Mouse (Mus musculus) liver, embryonic 14.5 days (tissue): ENCODE measurements around the gene Rcor1. TPM values are rescaled to one million over a fixed set of nuclear protein-coding genes. Genes with fewer than 3 reads are reported as not detected.

Source experiments
- ATAC-seq: fragments of 200-750 bp; cut with Nextera tagmentation; 2 replicates; pipeline ENCODE4 v1.8.0; 2017; ENCODE audit warnings: moderate number of reproducible peaks, mild to moderate bottlenecking, moderate library complexity; ENCODE audit not compliant: insufficient read depth
- DNase-seq, 3 experiments: peaks; one replicate each; pipeline ENCODE4 v3.0.0-alpha.2; 2012 to 2013; ENCODE audit warnings: low read depth in 3 of 3, low spot score in 3 of 3
- H3K27ac ChIP-seq: fragments of 300-500 bp; sonication (generic); 2 replicates; pipeline ENCODE4 v1.5.1; 2014; ENCODE audit warnings: moderate library complexity, mild to moderate bottlenecking, control low read depth, inconsistent platforms
- H3K27me3 ChIP-seq: fragments of 300-500 bp; sonication (generic); 2 replicates; pipeline ENCODE4 v1.6.1; 2014; ENCODE audit warnings: mild to moderate bottlenecking, low read length, moderate library complexity; ENCODE audit not compliant: control insufficient read depth, insufficient read depth
- H3K36me3 ChIP-seq: fragments of 300-500 bp; sonication (generic); replicated peaks from 2 replicates; pipeline ENCODE4 v1.6.1; 2014; ENCODE audit warnings: low read depth; ENCODE audit not compliant: control insufficient read depth, insufficient read depth
- H3K4me1 ChIP-seq, 2 experiments: fragments of 200-500 bp in 1 of 2; fragments of 300-500 bp in 1 of 2; sonication (generic) in 1 of 2; replicated peaks; 2 replicates each; pipeline ENCODE4 v1.6.1; 2012 to 2014; ENCODE audit warnings: antibody characterized with exemption in 1 of 2, inconsistent platforms in 1 of 2, low read length in 1 of 2; ENCODE audit not compliant: control insufficient read depth in 2 of 2, insufficient read depth in 2 of 2
- H3K4me2 ChIP-seq: fragments of 300-500 bp; sonication (generic); 2 replicates; pipeline ENCODE4 v1.6.1; 2014; ENCODE audit warnings: low read depth, mild to moderate bottlenecking, control low read depth, moderate library complexity
- H3K4me3 ChIP-seq, 2 experiments: fragments of 200-500 bp in 1 of 2; fragments of 300-500 bp in 1 of 2; sonication (generic) in 1 of 2; 2 replicates each; pipeline ENCODE4 v1.5.1; 2012 to 2014; ENCODE audit warnings: low read depth in 2 of 2, low read length in 2 of 2, mild to moderate bottlenecking in 2 of 2, control low read depth in 1 of 2, inconsistent platforms in 1 of 2, moderate library complexity in 1 of 2; ENCODE audit not compliant: insufficient read depth in 1 of 2
- H3K9ac ChIP-seq: fragments of 300-500 bp; sonication (generic); replicated peaks from 2 replicates; pipeline ENCODE4 v1.6.1; 2014; ENCODE audit warnings: mild to moderate bottlenecking, control low read depth, moderate library complexity
- H3K9me3 ChIP-seq: fragments of 300-500 bp; sonication (generic); 2 replicates; pipeline ENCODE4 v1.6.1; 2016; ENCODE audit warnings: low read length, mixed read lengths; ENCODE audit not compliant: control insufficient read depth
- CTCF ChIP-seq: IDR thresholded peaks from 2 replicates; pipeline ENCODE4 v1.5.1; 2016; ENCODE audit warnings: antibody characterized with exemption, low read depth, control low read depth
- EP300 ChIP-seq: IDR thresholded peaks from 2 replicates; pipeline ENCODE4 v1.6.1; 2016; ENCODE audit warnings: antibody characterized with exemption, low read depth
- WGBS: fragments of 180-500 bp; shearing (Covaris S2); extraction: QIAGEN DNeasy Blood & Tissue Kit; methylation state at CpG from one replicate; pipeline ENCODE4 v1.1.7; 2014; ENCODE audit not compliant: insufficient replicate concordance; 5-methylcytosine and 5-hydroxymethylcytosine counted together
- polyA plus RNA-seq, 2 experiments: library from polyadenylated mRNA; depleted of rRNA in 1 of 2; stranded (reverse) in 1 of 2; unstranded in 1 of 2; fragments of >200 nt; fragmentation: Nextera tagmentation in 1 of 2; extraction: Ambion mirVana in 1 of 2; gene quantifications; 2 replicates each; pipeline versions ENCODE4 v1.2.1 to v1.2.3; 2012 to 2014

The Rcor1 gene
- polyA plus RNA-seq, 2 experiments, result 5.8 to 9.1 TPM

GRCm38 (mm10) chr12:111096249-111096648 is 57.1 kb downstream of the Rcor1 start:
- H3K9me3 ChIP-seq, result no peaks in the 10 kb centered on the region
- no peak overlapping the region for H3K27ac ChIP-seq
- H3K36me3 ChIP-seq, result peaks cover 7% of the 10 kb centered on the region
- H3K27me3 ChIP-seq, result no peaks in the 10 kb centered on the region
- no peak overlapping the region for H3K4me2 ChIP-seq
- TF ChIP-seq EP300, result no peak
- TF ChIP-seq CTCF, result no peak
- H3K4me1 ChIP-seq, result peaks cover 4 to 8% of the 10 kb centered on the region in 2 experiments; a peak in 2 of 4 replicates
- no peak overlapping the region for H3K9ac ChIP-seq
- no peak overlapping the region for H3K4me3 ChIP-seq
- no peak for DNase-seq
- WGBS, result 78% methylated on average over 6 of the region's 6 CpGs
- no peak for ATAC-seq

GRCm38 (mm10) chr12:111097036-111097435 is 57.9 kb downstream of the Rcor1 start:
- 87% methylated on average over 8 of the region's 8 CpGs for WGBS

GRCm38 (mm10) chr12:111111176-111111575 is 72.0 kb downstream of the Rcor1 start:
- H3K27ac ChIP-seq, result no peak overlapping the region
- no peak overlapping the region for H3K4me3 ChIP-seq
- no peak for TF ChIP-seq EP300
- TF ChIP-seq CTCF, result no peak
- 86% methylated on average over 8 of the region's 8 CpGs for WGBS
- no peak for DNase-seq
- peaks cover 50% of the 10 kb centered on the region for H3K36me3 ChIP-seq
- no peaks in the 10 kb centered on the region for H3K9me3 ChIP-seq
- ATAC-seq, result no peak
- H3K9ac ChIP-seq, result no peak overlapping the region
- H3K27me3 ChIP-seq, result no peaks in the 10 kb centered on the region
- H3K4me1 ChIP-seq, result no peaks in the 10 kb centered on the region
- no peak overlapping the region for H3K4me2 ChIP-seq

More at GRCm38 (mm10) chr12:111097036-111097435, 57.9 kb downstream of the Rcor1 start:
- Histone ChIP-seq H3K4me1 (peaks cover 4 to 8% of the 10 kb centered on the region in 2 experiments; a peak in 2 of 4 replicates), H3K4me2 (no peak overlapping the region), H3K27ac (no peak overlapping the region), H3K9me3 (no peaks in the 10 kb centered on the region), H3K9ac (no peak overlapping the region), H3K4me3 (no peak overlapping the region), H3K36me3 (peaks cover 7% of the 10 kb centered on the region), H3K27me3 (no peaks in the 10 kb centered on the region)
- DNase-seq (no peak), ATAC-seq (no peak)
- TF ChIP-seq EP300, result no peak
- no peak for TF ChIP-seq CTCF

DNA sequence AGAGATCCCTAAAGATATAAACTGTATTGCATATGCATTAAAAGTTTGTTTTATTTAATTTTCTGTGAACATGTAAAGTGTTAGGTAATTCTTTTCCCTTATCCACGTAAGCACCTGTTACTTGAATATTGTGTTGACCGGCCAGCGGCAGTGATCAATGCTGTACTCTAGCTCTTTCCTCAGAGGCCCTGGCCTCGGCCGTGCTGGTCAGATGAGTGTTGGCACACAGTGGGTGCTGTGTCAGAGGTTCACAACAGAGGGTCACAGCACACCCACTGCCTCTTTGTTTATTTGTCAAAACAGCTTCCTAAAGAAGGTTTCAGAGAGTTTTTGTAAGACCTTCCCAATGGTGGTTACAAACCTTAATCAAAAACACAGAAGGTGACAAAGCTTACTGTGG is 75.4 kb downstream of the Rcor1 start:
- Histone ChIP-seq H3K9ac (no peak overlapping the region), H3K9me3 (no peaks in the 10 kb centered on the region), H3K4me1 (no peaks in the 10 kb centered on the region), H3K27ac (no peak overlapping the region), H3K36me3 (peaks cover 41% of the 10 kb centered on the region), H3K27me3 (no peaks in the 10 kb centered on the region), H3K4me3 (no peak overlapping the region), H3K4me2 (no peak overlapping the region)
- TF ChIP-seq EP300, result no peak
- no peak for TF ChIP-seq CTCF
- ATAC-seq (no peak), DNase-seq (no peak)
- WGBS, result 81% methylated on average over 5 of the region's 5 CpGs

DNA sequence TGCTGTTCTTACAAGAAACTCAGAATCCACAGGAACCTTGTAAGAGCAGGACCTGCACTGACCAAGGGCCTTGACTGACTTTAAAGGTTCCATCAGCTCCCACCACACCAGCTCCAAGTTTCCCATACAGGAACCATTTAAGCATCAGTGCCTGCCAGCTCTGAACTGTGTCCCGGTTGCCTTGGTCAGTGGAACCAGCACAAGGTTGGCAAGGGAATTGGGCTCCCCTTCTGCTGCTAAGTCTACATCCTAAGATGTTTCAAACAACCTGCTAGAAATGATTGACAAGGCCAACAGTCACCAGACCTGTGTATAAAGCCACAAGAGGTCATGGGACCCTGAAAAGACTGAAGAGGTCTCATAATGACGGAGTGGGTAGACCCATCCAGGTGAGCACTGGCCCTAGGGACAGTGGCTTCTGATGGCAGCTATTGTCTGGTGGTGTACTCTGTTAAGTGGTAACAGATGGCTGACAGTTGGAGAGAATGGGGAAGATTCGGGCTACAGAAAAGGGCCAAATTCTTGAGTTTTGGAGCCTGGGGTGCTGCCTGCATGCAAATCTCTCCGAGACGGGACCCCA is 80.4 kb downstream of the Rcor1 start:
- TF ChIP-seq EP300 (no peak), CTCF (no peak)
- Histone ChIP-seq H3K4me3 (no peak overlapping the region), H3K4me1 (no peaks in the 10 kb centered on the region), H3K27me3 (no peaks in the 10 kb centered on the region), H3K9me3 (no peaks in the 10 kb centered on the region), H3K27ac (no peak overlapping the region), H3K9ac (no peak overlapping the region), H3K36me3 (peaks cover 4% of the 10 kb centered on the region), H3K4me2 (no peak overlapping the region)
- DNase-seq, result no peak
- no peak for ATAC-seq
- WGBS, result 77% methylated on average over 5 of the region's 5 CpGs
